Mouse (Mus musculus): ENCODE measurements around the gene Top1. TPM values are rescaled to one million over a fixed set of nuclear protein-coding genes. Genes with fewer than 3 reads are reported as not detected.
A peak's percentile ranks its signal among the peaks of the same experiment; 100 is the strongest.

Gene Top1
- polyA plus RNA-seq, 1 experiment: 38.8 TPM

GRCm38 (mm10) chr2:160619300-160619699, 26.4 kb upstream of the Top1 start:
- no peaks in the 10 kb centered on the region; the same call in 1 of the 2 replicates for H3K9me3 ChIP-seq (ENCODE audit: control insufficient read depth, low read length)
- H3K4me3 ChIP-seq (replicated peaks): peak overlapping the region; percentile 57
- peaks cover 69% of the 10 kb centered on the region for H3K4me1 ChIP-seq (ENCODE audit: control insufficient read depth)
- peaks cover 35% of the 10 kb centered on the region for H3K27me3 ChIP-seq (ENCODE audit: control insufficient read depth)
- TF ChIP-seq GATA1 (IDR thresholded peaks at IDR 0.05; ENCODE audit: low read length) (peak; percentile 90), TAL1 (IDR thresholded peaks at IDR 0.05; ENCODE audit: low read length) (peak; percentile 88)
- H3K36me3 ChIP-seq (ENCODE audit: control insufficient read depth): peaks cover 7% of the 10 kb centered on the region

GRCm38 (mm10) chr2:160619831-160620230, 25.9 kb upstream of the Top1 start:
- H3K4me1 ChIP-seq (ENCODE audit: control insufficient read depth): peaks cover 67% of the 10 kb centered on the region
- H3K36me3 ChIP-seq (ENCODE audit: control insufficient read depth): peaks cover 7% of the 10 kb centered on the region
- no peaks in the 10 kb centered on the region; the same call in 1 of the 2 replicates for H3K9me3 ChIP-seq (ENCODE audit: control insufficient read depth, low read length)
- peaks cover 40% of the 10 kb centered on the region for H3K27me3 ChIP-seq (ENCODE audit: control insufficient read depth)
- TF ChIP-seq TAL1 (IDR thresholded peaks at IDR 0.05; ENCODE audit: low read length) (no peak), GATA1 (IDR thresholded peaks at IDR 0.05; ENCODE audit: low read length) (no peak)
- peak overlapping the region; percentile 57 for H3K4me3 ChIP-seq (replicated peaks)

DNA sequence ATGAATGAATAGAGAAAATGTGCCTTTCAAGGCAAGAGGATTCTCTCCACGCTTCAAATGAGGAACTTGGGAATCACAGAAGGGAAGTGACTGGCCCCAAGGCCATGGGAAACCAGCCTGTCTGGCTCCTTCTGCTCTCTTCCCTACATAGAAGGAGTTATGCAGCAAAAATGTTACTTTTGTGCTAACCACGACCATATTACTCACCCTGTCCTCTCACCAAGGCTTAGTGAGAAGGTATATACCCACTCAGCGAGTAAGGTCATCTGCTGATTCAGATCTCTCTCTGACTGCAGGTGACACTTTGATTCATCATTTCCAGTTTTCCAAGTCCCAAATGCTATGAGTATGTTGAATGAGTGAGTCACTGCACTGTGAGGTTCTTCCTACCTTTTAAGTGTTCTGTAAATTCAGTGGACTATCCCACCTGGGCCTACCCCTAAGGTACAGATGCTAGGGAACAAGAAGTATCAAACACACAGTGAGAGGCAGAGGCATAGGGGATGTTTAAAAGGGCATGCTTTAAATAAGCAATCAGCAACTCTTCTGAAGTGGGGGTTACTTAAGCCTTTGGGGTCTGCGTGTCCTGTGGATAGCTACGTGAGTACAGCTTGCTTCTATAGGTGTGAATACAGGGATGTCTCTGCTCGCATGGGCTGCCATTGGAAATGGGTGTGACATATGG, 25.3 kb upstream of the Top1 start:
- peaks cover 64% of the 10 kb centered on the region for H3K4me1 ChIP-seq (ENCODE audit: control insufficient read depth)
- H3K36me3 ChIP-seq (ENCODE audit: control insufficient read depth): peaks cover 7% of the 10 kb centered on the region
- no peak for TF ChIP-seq TAL1 (IDR thresholded peaks at IDR 0.05; ENCODE audit: low read length)
- TF ChIP-seq GATA1 (IDR thresholded peaks at IDR 0.05; ENCODE audit: low read length): no peak
- H3K4me3 ChIP-seq (replicated peaks): no peak overlapping the region
- H3K9me3 ChIP-seq (ENCODE audit: control insufficient read depth, low read length): no peaks in the 10 kb centered on the region; the same call in 1 of the 2 replicates
- H3K27me3 ChIP-seq (ENCODE audit: control insufficient read depth): peaks cover 44% of the 10 kb centered on the region

- TF ChIP-seq TAL1 (IDR thresholded peaks at IDR 0.05; ENCODE audit: low read length) (no peak), GATA1 (IDR thresholded peaks at IDR 0.05; ENCODE audit: low read length) (no peak)
- H3K36me3 ChIP-seq (ENCODE audit: control insufficient read depth): peaks cover 7% of the 10 kb centered on the region
- no peaks in the 10 kb centered on the region; the same call in 1 of the 2 replicates for H3K9me3 ChIP-seq (ENCODE audit: control insufficient read depth, low read length)
- peaks cover 50% of the 10 kb centered on the region for H3K27me3 ChIP-seq (ENCODE audit: control insufficient read depth)
- H3K4me1 ChIP-seq (ENCODE audit: control insufficient read depth): peaks cover 66% of the 10 kb centered on the region
- H3K4me3 ChIP-seq (replicated peaks): no peak overlapping the region
Observed at GRCm38 (mm10) chr2:160621001-160621448, 24.7 kb upstream of the Top1 start.

DNA sequence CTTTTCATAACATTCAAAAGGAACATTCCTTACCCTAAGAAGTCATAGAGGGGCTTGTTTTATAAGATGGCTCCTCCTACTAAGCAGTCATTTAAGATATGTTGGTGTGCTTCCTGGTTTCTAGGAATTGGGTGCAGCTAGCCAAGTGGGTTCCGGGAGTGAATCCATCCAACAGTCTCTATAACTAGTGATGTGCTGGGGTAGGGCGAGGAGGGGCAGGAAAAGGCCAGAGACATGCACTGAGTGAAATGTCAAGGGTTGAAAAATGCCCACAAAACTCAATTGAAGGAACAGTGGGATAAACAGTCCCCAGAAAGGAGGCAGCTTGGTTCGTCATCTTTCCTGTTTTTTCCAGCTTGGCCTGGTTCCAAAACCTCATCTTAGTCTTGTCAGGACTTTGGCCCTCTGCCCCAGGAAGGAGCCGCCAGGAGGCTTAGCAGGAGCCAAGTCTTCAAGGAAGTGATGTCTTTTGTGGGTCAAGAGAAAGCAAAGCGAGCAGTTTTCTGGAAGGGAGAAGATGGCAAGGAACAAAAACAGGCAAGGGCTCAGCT, 24.0 kb upstream of the Top1 start:
- no peak for TF ChIP-seq GATA1 (IDR thresholded peaks at IDR 0.05; ENCODE audit: low read length)
- TF ChIP-seq TAL1 (IDR thresholded peaks at IDR 0.05; ENCODE audit: low read length): no peak
- H3K27me3 ChIP-seq (ENCODE audit: control insufficient read depth): peaks cover 51% of the 10 kb centered on the region
- no peaks in the 10 kb centered on the region; the same call in 1 of the 2 replicates for H3K9me3 ChIP-seq (ENCODE audit: control insufficient read depth, low read length)
- peaks cover 66% of the 10 kb centered on the region for H3K4me1 ChIP-seq (ENCODE audit: control insufficient read depth)
- H3K4me3 ChIP-seq (replicated peaks): no peak overlapping the region
- peaks cover 7% of the 10 kb centered on the region for H3K36me3 ChIP-seq (ENCODE audit: control insufficient read depth)

DNA sequence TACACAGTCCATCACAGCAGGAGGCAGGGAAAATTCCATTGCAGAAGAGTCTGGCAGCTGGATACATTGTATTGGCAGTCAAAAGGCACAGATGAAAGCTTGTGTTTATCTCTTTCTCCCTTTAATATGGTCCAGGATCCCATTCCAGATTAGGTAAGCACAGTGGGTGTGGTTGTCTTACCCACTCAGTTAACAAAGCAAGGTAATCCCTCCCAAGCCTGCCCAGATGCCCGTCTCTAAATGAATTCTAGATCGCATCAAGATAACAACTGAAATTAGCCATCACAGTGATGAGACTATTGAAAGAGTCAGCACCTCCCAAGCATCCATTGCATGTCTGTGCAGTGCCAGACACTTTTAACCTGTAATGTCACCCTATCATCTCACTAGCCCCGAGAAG, 23.0 kb upstream of the Top1 start:
- peaks cover 51% of the 10 kb centered on the region for H3K27me3 ChIP-seq (ENCODE audit: control insufficient read depth)
- peaks cover 62% of the 10 kb centered on the region for H3K4me1 ChIP-seq (ENCODE audit: control insufficient read depth)
- TF ChIP-seq GATA1 (IDR thresholded peaks at IDR 0.05; ENCODE audit: low read length) (no peak), TAL1 (IDR thresholded peaks at IDR 0.05; ENCODE audit: low read length) (no peak)
- H3K36me3 ChIP-seq (ENCODE audit: control insufficient read depth): peaks cover 7% of the 10 kb centered on the region
- no peak overlapping the region for H3K4me3 ChIP-seq (replicated peaks)
- no peaks in the 10 kb centered on the region; the same call in 1 of the 2 replicates for H3K9me3 ChIP-seq (ENCODE audit: control insufficient read depth, low read length)

DNA sequence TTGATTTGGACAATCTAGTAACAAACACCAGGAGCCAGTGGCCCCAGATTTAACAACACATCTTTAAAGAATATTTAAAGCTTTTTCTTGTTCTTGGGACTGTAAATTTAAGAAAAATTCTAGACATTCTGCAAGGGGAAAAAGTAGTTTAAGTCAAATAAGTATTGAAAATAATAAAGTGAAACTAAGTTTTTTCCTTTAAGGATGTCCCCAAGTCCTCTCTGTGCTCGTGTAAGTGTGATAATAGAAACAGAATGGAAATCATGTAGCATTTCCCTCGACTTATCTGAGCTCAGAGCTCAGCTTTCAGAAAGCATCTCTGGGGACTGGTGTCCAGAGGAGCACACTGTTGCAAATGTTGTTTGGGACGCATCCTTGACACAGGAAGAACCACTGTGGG, 21.9 kb upstream of the Top1 start:
- TF ChIP-seq TAL1 (IDR thresholded peaks at IDR 0.05; ENCODE audit: low read length): no peak
- TF ChIP-seq GATA1 (IDR thresholded peaks at IDR 0.05; ENCODE audit: low read length): no peak
- H3K27me3 ChIP-seq (ENCODE audit: control insufficient read depth): peaks cover 51% of the 10 kb centered on the region
- no peaks in the 10 kb centered on the region; the same call in 1 of the 2 replicates for H3K9me3 ChIP-seq (ENCODE audit: control insufficient read depth, low read length)
- H3K4me1 ChIP-seq (ENCODE audit: control insufficient read depth): peaks cover 60% of the 10 kb centered on the region
- H3K4me3 ChIP-seq (replicated peaks): no peak overlapping the region
- H3K36me3 ChIP-seq (ENCODE audit: control insufficient read depth): no peaks in the 10 kb centered on the region

DNA sequence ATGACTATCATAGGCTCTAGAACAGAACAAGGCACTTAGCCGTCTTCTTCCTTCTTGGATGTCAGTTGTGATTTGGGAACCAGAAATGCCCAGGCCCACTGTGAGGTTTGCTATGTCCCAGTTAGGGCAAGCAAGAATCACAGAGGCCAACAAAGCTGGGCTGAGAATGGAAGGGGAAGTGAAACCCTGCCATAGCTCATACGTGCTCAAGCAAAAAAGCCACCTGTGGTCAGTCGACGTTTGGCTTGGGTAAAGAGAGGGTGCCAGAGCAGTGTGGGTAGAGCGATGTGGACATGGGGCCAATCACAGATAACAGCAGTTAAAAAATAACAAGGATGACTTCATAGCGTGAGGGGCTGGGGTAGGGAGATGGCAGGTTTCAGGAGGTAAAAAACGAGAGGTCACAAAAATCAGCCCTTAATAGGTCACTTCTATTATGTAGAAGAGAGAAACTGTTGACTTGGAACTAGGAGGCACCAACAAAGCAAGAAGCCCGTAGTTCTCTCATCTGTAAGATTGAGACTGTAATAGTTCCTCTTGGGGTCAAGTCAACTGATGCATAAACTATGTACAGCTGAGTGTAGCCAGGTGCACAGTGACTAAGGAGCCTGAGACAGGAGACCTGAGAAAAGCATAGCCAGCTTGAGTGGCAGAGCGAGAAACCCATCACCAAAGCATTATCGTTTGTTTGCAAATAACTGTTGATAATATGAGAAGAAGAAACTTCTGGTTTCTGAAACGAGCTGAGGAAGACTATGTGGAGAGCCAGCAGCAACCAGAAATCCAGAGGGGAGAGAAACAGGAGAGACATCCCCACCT, 18.3 kb upstream of the Top1 start:
- Histone ChIP-seq H3K27me3 (ENCODE audit: control insufficient read depth) (peaks cover 35% of the 10 kb centered on the region), H3K4me1 (ENCODE audit: control insufficient read depth) (peaks cover 46% of the 10 kb centered on the region), H3K4me3 (replicated peaks) (no peak overlapping the region), H3K9me3 (ENCODE audit: control insufficient read depth, low read length) (no peaks in the 10 kb centered on the region; the same call in 1 of the 2 replicates), H3K36me3 (ENCODE audit: control insufficient read depth) (no peaks in the 10 kb centered on the region)
- TF ChIP-seq TAL1 (IDR thresholded peaks at IDR 0.05; ENCODE audit: low read length): no peak
- TF ChIP-seq GATA1 (IDR thresholded peaks at IDR 0.05; ENCODE audit: low read length): no peak

DNA sequence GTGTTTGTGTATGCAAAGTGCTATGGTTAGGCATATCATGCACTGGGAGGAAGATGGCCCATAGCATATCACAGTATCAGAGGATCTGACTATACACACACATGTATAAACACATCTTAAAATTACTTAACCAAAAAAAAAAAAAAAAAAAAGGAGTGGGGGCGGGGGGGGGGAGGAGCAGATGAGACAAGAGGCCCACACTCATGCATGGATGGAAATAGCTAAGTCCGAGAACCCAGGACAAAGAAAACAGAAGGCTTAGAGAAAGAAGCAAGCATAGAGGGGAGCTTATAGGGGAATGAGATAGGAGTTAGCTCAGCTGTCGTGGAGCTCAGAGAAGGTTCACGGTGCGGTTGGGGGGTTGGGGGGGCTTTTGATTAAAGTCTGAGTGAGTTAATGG, 17.6 kb upstream of the Top1 start:
- no peaks in the 10 kb centered on the region for H3K36me3 ChIP-seq (ENCODE audit: control insufficient read depth)
- peaks cover 40% of the 10 kb centered on the region for H3K4me1 ChIP-seq (ENCODE audit: control insufficient read depth)
- H3K27me3 ChIP-seq (ENCODE audit: control insufficient read depth): peaks cover 28% of the 10 kb centered on the region
- no peak for TF ChIP-seq TAL1 (IDR thresholded peaks at IDR 0.05; ENCODE audit: low read length)
- TF ChIP-seq GATA1 (IDR thresholded peaks at IDR 0.05; ENCODE audit: low read length): no peak
- H3K4me3 ChIP-seq (replicated peaks): no peak overlapping the region
- H3K9me3 ChIP-seq (ENCODE audit: control insufficient read depth, low read length): no peaks in the 10 kb centered on the region; the same call in 1 of the 2 replicates

Data from erythroblast, embryonic 14.5 days (primary cell).